Mouse (Mus musculus) olfactory bulb, adult 2 months (tissue): ENCODE data around the gene Dock8.

Experiments used
- CTCF ChIP-seq: fragments of 200-500 bp; IDR thresholded peaks from 2 replicates; pipeline ENCODE4 v1.5.1; 2012; ENCODE audit warnings: low read depth, mild to moderate bottlenecking, low read length, moderate library complexity; ENCODE audit not compliant: insufficient read depth
- POLR2A ChIP-seq: fragments of 200-500 bp; IDR thresholded peaks from 2 replicates; pipeline ENCODE4 v1.6.1; 2012; ENCODE audit warnings: mild to moderate bottlenecking, low read depth, low read length, moderate library complexity; ENCODE audit not compliant: insufficient read depth

DNA sequence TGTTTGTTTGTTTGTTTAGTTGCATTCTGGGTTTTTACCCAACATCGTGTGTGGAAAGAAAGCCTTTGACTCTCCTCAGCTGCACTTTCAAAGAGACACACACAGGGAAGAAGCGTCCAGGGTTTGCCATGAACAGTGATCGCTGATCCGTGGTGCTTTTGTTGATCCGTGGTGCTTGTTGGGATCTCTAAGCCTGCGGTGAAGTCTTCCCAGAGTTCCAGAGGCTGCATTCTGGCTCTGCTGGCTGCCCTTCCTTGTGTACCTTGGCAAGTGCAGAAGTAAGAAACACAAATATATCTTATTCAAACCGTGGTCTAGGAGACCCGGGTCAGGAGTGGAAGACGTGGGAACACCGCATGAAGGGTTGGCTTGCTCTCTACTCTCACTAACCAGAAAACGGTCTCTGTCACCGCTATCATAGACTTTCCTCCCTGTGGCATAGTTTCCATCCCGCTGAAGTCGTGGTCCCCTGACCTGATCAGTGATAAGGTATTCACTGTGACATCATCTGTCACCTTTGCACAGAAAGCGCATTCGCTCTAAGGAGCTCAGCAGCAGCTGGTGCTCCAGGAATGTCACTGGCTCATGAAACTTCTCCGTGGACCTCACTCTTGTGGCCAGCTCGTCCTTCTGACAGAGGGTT lies 112.4 kb downstream of the Dock8 start:
- no peak for TF ChIP-seq POLR2A
- no peak for TF ChIP-seq CTCF
